Mouse (Mus musculus) forebrain, embryonic 13.5 days (tissue): ENCODE measurements around the gene Chchd6. TPM values are rescaled to one million over a fixed set of nuclear protein-coding genes. Genes with fewer than 3 reads are reported as not detected.

Experiments used
- ATAC-seq: fragments of 200-750 bp; cut with Nextera tagmentation; 2 replicates; pipeline ENCODE4 v1.8.0; 2017
- H3K27ac ChIP-seq: fragments of 300-500 bp; sonication (generic); 2 replicates; pipeline ENCODE4 v1.5.1; 2015; ENCODE audit warnings: inconsistent platforms, mild to moderate bottlenecking, moderate library complexity
- H3K27me3 ChIP-seq: fragments of 300-500 bp; sonication (generic); 2 replicates; pipeline ENCODE4 v1.6.1; 2015; ENCODE audit warnings: mild to moderate bottlenecking, inconsistent platforms
- H3K36me3 ChIP-seq: fragments of 300-500 bp; sonication (generic); 2 replicates; pipeline ENCODE4 v1.6.1; 2015; ENCODE audit warnings: mild to moderate bottlenecking, inconsistent platforms; ENCODE audit not compliant: poor library complexity, severe bottlenecking
- H3K4me1 ChIP-seq: fragments of 300-500 bp; sonication (generic); 2 replicates; pipeline ENCODE4 v1.6.1; 2015; ENCODE audit warnings: inconsistent platforms
- H3K4me2 ChIP-seq: fragments of 300-500 bp; sonication (generic); 2 replicates; pipeline ENCODE4 v1.6.1; 2015; ENCODE audit warnings: inconsistent platforms, mild to moderate bottlenecking, moderate library complexity
- H3K4me3 ChIP-seq: fragments of 300-500 bp; sonication (generic); 2 replicates; pipeline ENCODE4 v1.5.1; 2015; ENCODE audit warnings: mild to moderate bottlenecking, inconsistent platforms
- H3K9ac ChIP-seq: fragments of 300-500 bp; sonication (generic); 2 replicates; pipeline ENCODE4 v1.6.1; 2015; ENCODE audit warnings: mild to moderate bottlenecking, inconsistent platforms
- H3K9me3 ChIP-seq: fragments of 300-500 bp; sonication (generic); replicated peaks from 2 replicates; pipeline ENCODE4 v1.6.1; 2016; ENCODE audit warnings: inconsistent platforms
- whole genome bisulfite sequencing: fragments of 180-500 bp; shearing (Covaris S2); methylation state at CpG from one replicate; pipeline ENCODE4 v1.1.7; 2015; 5-methylcytosine and 5-hydroxymethylcytosine counted together
- polyA plus RNA-seq: library from polyadenylated mRNA; unstranded; fragments of >200 nt; fragmentation: Nextera tagmentation; extraction: Ambion mirVana; gene quantifications from 2 replicates; pipeline ENCODE4 v1.2.1, GENCODE M21; 2015

Chchd6 gene
- polyA plus RNA-seq, 1 experiment from 2014 or later, result 108 TPM

DNA sequence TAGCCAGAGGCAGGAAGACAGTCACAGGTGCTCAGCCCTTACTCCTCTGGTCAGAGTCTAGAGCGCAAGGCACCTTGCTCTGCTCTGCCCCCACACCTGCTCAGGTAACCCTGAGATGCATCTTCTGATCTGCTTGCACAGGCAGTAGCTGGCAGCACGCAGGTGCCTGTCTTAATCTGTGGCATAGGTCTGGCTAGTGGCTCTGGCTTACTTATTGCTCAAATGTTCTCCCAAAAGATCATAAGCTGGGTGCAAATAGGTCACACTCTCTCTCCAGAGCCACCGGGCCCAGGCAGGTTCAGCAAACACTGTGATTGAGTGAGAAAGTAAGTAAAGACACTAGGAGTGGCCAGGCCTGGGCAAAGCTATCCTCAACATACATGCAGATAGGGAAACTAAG is 236.3 kb downstream of the Chchd6 start:
- peak overlapping the region; percentile 99 for H3K9ac ChIP-seq

GRCm38 (mm10) chr6:89355661-89356060 is 239.8 kb downstream of the Chchd6 start:
- peak overlapping the region; percentile 25; the same call in 1 of the 2 replicates for H3K27ac ChIP-seq
- H3K27me3 ChIP-seq, result no peaks in the 10 kb centered on the region
- peak overlapping the region; percentile 18; the same call in 1 of the 2 replicates for H3K4me2 ChIP-seq
- ATAC-seq, result no peak
- no peaks in the 10 kb centered on the region for H3K9me3 ChIP-seq
- H3K4me3 ChIP-seq, result no peak overlapping the region
- 0 out of 2 replicates have a peak overlapping the region, but pooled peaks have one; percentile 2 for H3K9ac ChIP-seq
- peaks cover 99% of the 10 kb centered on the region for H3K4me1 ChIP-seq
- peaks cover 57% of the 10 kb centered on the region for H3K36me3 ChIP-seq
- WGBS, result 28% methylated on average over 7 of the region's 7 CpGs

More for the DNA sequence above, 236.3 kb downstream of the Chchd6 start:
- Histone ChIP-seq H3K27me3 (peaks cover 12% of the 10 kb centered on the region), H3K9me3 (no peaks in the 10 kb centered on the region), H3K4me3 (peak overlapping the region; percentile 98), H3K4me1 (peaks cover 80% of the 10 kb centered on the region), H3K4me2 (peak overlapping the region; percentile 88), H3K36me3 (peaks cover 33% of the 10 kb centered on the region), H3K27ac (peak overlapping the region; percentile 80)
- WGBS, result 83% methylated on average over 3 of the region's 3 CpGs
- ATAC-seq, result no peak

DNA sequence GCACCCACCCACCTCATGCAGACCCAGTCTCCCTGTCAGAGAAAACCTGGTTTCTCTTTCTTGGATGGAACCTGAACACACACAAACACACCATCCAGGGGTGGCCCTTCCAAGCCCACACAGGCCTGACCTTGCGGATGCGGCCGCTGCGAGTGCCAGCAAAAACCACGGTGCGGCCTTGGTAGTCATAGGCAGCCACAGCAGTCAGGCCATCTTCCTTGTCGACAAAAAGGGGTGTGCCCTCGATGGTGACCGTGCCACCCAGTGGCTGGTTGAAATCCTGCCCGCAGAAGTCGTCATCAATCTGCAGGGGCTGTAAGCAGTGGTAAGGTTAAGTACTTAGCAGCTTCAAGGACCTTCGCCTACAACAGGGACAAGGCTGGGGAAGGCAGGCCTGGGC is 240.7 kb downstream of the Chchd6 start:
- Histone ChIP-seq H3K27me3 (no peaks in the 10 kb centered on the region), H3K9ac (0 out of 2 replicates have a peak overlapping the region, but pooled peaks have one; percentile 12), H3K4me1 (peaks cover 98% of the 10 kb centered on the region), H3K4me2 (no peak overlapping the region), H3K4me3 (no peak overlapping the region), H3K9me3 (no peaks in the 10 kb centered on the region), H3K36me3 (peaks cover 67% of the 10 kb centered on the region), H3K27ac (no peak overlapping the region)
- ATAC-seq, result no peak
- WGBS, result 82% methylated on average over 12 of the region's 12 CpGs

DNA sequence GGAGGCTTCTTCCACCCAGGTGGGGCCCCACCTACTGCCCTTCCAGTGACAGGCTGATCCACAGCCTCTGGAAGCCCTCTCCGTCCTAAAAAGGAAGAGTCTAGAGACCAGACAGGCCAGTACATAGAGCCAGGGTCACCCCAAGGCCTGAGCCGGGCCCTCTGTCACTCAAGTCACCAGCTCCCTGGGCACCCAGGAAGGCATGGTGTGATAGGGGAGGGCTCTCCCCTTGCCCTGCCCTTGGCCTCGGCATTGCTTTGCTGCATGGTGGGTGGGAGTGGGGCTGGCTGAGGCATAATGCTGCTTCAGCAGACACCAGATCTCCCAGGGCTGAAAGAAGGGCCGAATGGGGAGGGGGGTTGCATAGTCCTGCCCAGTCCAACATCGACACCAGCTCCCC is 241.4 kb downstream of the Chchd6 start:
- no peak overlapping the region for H3K27ac ChIP-seq
- 90% methylated on average over 5 of the region's 5 CpGs for WGBS
- H3K27me3 ChIP-seq, result no peaks in the 10 kb centered on the region
- H3K9me3 ChIP-seq, result no peaks in the 10 kb centered on the region
- peaks cover 73% of the 10 kb centered on the region for H3K36me3 ChIP-seq
- H3K4me2 ChIP-seq, result no peak overlapping the region
- peaks cover 92% of the 10 kb centered on the region for H3K4me1 ChIP-seq
- no peak for ATAC-seq
- peak overlapping the region; percentile 12; the same call in 1 of the 2 replicates for H3K9ac ChIP-seq
- no peak overlapping the region for H3K4me3 ChIP-seq

DNA sequence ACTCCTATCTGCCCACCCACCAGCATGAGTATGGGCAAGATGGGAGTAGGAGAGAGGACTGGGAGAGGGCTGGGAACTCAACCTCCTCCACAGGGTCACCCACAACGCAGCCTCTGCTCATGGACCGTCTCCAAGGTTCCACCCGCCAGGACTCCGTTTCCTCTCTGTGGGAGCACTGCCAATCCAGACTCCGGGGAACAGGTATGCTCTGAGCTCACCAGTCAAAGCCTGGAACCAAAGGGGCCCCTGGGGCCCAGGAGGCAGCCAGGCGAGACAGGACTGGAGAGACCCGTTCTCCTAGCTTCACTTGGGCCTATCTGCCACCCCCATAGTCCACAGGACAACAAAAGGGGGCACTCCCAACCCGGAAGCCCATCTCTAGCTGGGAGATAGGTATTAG is 242.4 kb downstream of the Chchd6 start:
- H3K9ac ChIP-seq, result no peak overlapping the region
- H3K4me1 ChIP-seq, result peaks cover 89% of the 10 kb centered on the region
- peaks cover 83% of the 10 kb centered on the region for H3K36me3 ChIP-seq
- no peaks in the 10 kb centered on the region for H3K27me3 ChIP-seq
- no peak for ATAC-seq
- no peak overlapping the region for H3K4me3 ChIP-seq
- no peak overlapping the region for H3K27ac ChIP-seq
- WGBS, result 74% methylated on average over 8 of the region's 8 CpGs
- H3K9me3 ChIP-seq, result no peaks in the 10 kb centered on the region
- no peak overlapping the region for H3K4me2 ChIP-seq

- Histone ChIP-seq H3K4me1 (peaks cover 75% of the 10 kb centered on the region), H3K4me2 (peak overlapping the region; percentile 24; the same call in 1 of the 2 replicates), H3K36me3 (peaks cover 88% of the 10 kb centered on the region), H3K9ac (peak overlapping the region; percentile 16; the same call in 1 of the 2 replicates), H3K9me3 (no peaks in the 10 kb centered on the region), H3K27me3 (no peaks in the 10 kb centered on the region), H3K27ac (peak overlapping the region; percentile 76), H3K4me3 (no peak overlapping the region)
- ATAC-seq, result peak; percentile 78
- WGBS, result 9% methylated on average over 5 of the region's 5 CpGs
Measured at GRCm38 (mm10) chr6:89351441-89352137, 243.9 kb downstream of the Chchd6 start.

DNA sequence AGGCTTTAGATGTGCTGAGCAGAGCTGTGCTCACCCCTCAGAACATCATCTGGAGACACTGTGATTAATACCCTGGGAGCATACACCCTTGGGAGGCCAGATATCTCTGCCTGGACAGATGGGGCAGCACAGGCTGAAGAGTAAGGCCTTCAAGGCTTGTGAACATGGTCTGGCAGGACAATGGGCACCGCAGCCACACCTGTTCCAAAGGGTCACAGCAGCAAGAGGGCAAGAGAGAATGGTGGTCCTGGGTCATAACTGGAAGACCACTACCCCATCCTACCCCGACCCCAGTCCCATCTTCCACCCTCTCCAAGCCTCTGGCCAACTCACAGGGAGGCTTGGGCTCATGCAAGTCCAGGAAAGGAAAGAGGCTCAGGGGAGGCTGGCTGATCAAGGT is 244.9 kb downstream of the Chchd6 start:
- no peak for ATAC-seq
- Histone ChIP-seq H3K36me3 (peaks cover 88% of the 10 kb centered on the region), H3K27ac (peak overlapping the region; percentile 76; the same call in 1 of the 2 replicates), H3K9me3 (no peaks in the 10 kb centered on the region), H3K4me1 (peaks cover 71% of the 10 kb centered on the region), H3K27me3 (no peaks in the 10 kb centered on the region), H3K4me2 (no peak overlapping the region), H3K4me3 (no peak overlapping the region), H3K9ac (no peak overlapping the region)
- 97% methylated on average over 2 of the region's 2 CpGs for WGBS

GRCm38 (mm10) chr6:89350037-89350515 is 245.4 kb downstream of the Chchd6 start:
- Histone ChIP-seq H3K4me2 (no peak overlapping the region), H3K9me3 (no peaks in the 10 kb centered on the region), H3K9ac (no peak overlapping the region), H3K4me3 (no peak overlapping the region), H3K36me3 (peaks cover 84% of the 10 kb centered on the region), H3K27me3 (no peaks in the 10 kb centered on the region), H3K27ac (no peak overlapping the region; the same call in 1 of the 2 replicates), H3K4me1 (peaks cover 71% of the 10 kb centered on the region)
- ATAC-seq, result no peak
- WGBS, result 65% methylated on average over 1 of the region's 1 CpGs

- H3K9ac ChIP-seq, result no peak overlapping the region
- peaks cover 76% of the 10 kb centered on the region for H3K36me3 ChIP-seq
- no peak overlapping the region for H3K27ac ChIP-seq
- 75% methylated on average over 9 of the region's 9 CpGs for WGBS
- ATAC-seq, result no peak
- no peaks in the 10 kb centered on the region for H3K9me3 ChIP-seq
- H3K4me1 ChIP-seq, result peaks cover 64% of the 10 kb centered on the region
- H3K4me3 ChIP-seq, result no peak overlapping the region
- no peak overlapping the region for H3K4me2 ChIP-seq
- no peaks in the 10 kb centered on the region for H3K27me3 ChIP-seq
Measured at GRCm38 (mm10) chr6:89348363-89348762, 247.1 kb downstream of the Chchd6 start.

DNA sequence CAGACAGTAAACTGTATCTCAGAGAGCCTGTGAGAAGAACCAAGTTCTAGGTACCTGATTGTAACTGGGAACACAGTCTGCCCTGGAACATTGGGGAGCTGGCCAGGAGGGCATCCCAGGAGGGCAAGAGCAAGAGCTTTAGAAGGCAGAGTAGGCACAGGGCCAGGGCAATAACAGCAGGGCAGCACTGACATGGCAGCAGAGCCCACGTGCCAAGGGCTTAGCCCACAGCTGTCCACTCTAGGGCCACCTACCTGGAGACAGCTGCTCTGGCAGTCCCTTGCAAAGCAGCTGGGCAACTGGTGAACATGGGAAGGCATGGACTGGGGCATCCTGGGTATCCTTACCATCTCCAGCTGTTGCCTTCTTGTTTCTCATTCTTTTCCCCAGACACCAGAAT is 247.7 kb downstream of the Chchd6 start:
- H3K4me2 ChIP-seq, result no peak overlapping the region
- H3K9ac ChIP-seq, result no peak overlapping the region
- H3K4me1 ChIP-seq, result peaks cover 58% of the 10 kb centered on the region
- H3K36me3 ChIP-seq, result peaks cover 77% of the 10 kb centered on the region
- 67% methylated on average over 1 of the region's 1 CpGs for WGBS
- H3K27ac ChIP-seq, result no peak overlapping the region
- no peak overlapping the region for H3K4me3 ChIP-seq
- ATAC-seq, result no peak
- no peaks in the 10 kb centered on the region for H3K9me3 ChIP-seq
- no peaks in the 10 kb centered on the region for H3K27me3 ChIP-seq

GRCm38 (mm10) chr6:89345855-89346254 is 249.6 kb downstream of the Chchd6 start:
- no peak for ATAC-seq
- Histone ChIP-seq H3K4me3 (no peak overlapping the region), H3K4me1 (peaks cover 39% of the 10 kb centered on the region), H3K9ac (no peak overlapping the region), H3K27me3 (no peaks in the 10 kb centered on the region), H3K4me2 (no peak overlapping the region), H3K9me3 (no peaks in the 10 kb centered on the region), H3K27ac (no peak overlapping the region), H3K36me3 (peaks cover 85% of the 10 kb centered on the region)
- 93% methylated on average over 1 of the region's 1 CpGs for WGBS

GRCm38 (mm10) chr6:89345486-89345785 is 250.0 kb downstream of the Chchd6 start:
- 81% methylated on average over 3 of the region's 3 CpGs for WGBS
- Histone ChIP-seq H3K4me2 (no peak overlapping the region), H3K9me3 (no peaks in the 10 kb centered on the region), H3K4me3 (no peak overlapping the region), H3K27ac (peak overlapping the region; percentile 57; the same call in 1 of the 2 replicates), H3K27me3 (no peaks in the 10 kb centered on the region), H3K4me1 (peaks cover 35% of the 10 kb centered on the region), H3K36me3 (peaks cover 85% of the 10 kb centered on the region), H3K9ac (no peak overlapping the region)
- no peak for ATAC-seq
